Mouse (Mus musculus) urinary bladder, postnatal 36 days (tissue): ENCODE data around the gene Hba-x.

Experiments
- DNase-seq, 2 experiments: peaks; one replicate each; pipeline ENCODE4 v3.0.0; 2022; ENCODE audit warnings: low spot score in 2 of 2, mixed read lengths in 1 of 2

The Hba-x gene

GRCm38 (mm10) chr11:32276347-32276746, at the start of gene Hba-x:
TSS of gene Hba-x (plus strand) at chr11:32276400.
- DNase-seq: no peak

- DNase-seq: no peak
Measured at GRCm38 (mm10) chr11:32227041-32227440, 49.2 kb upstream of the Hba-x start.

- DNase-seq: no peak
Measured at GRCm38 (mm10) chr11:32227555-32227954, 48.6 kb upstream of the Hba-x start.

GRCm38 (mm10) chr11:32228292-32228845, 47.8 kb upstream of the Hba-x start:
- DNase-seq: no peak

GRCm38 (mm10) chr11:32230220-32230619, 46.0 kb upstream of the Hba-x start:
- DNase-seq: no peak

- DNase-seq: no peak
Measured at GRCm38 (mm10) chr11:32231125-32231524, 45.1 kb upstream of the Hba-x start.

- no peak for DNase-seq
Measured at GRCm38 (mm10) chr11:32232848-32233247, 43.4 kb upstream of the Hba-x start.

- no peak for DNase-seq
Measured at GRCm38 (mm10) chr11:32233895-32234294, 42.3 kb upstream of the Hba-x start.

GRCm38 (mm10) chr11:32234816-32235485, 41.2 kb upstream of the Hba-x start:
- no peak for DNase-seq

GRCm38 (mm10) chr11:32235646-32236045, 40.6 kb upstream of the Hba-x start:
- DNase-seq: peak in 1 of 2 experiments; percentile 75

GRCm38 (mm10) chr11:32236132-32236531, 40.1 kb upstream of the Hba-x start:
- DNase-seq: no peak

- no peak for DNase-seq
Measured at GRCm38 (mm10) chr11:32236712-32237410, 39.3 kb upstream of the Hba-x start.

GRCm38 (mm10) chr11:32237411-32237795, 38.8 kb upstream of the Hba-x start:
- no peak for DNase-seq

- DNase-seq: peak in 1 of 2 experiments; percentile 70
Measured at GRCm38 (mm10) chr11:32238093-32238860, 37.9 kb upstream of the Hba-x start.

- no peak for DNase-seq
Measured at GRCm38 (mm10) chr11:32241391-32241790, 34.8 kb upstream of the Hba-x start.

- DNase-seq: no peak
Measured at GRCm38 (mm10) chr11:32242209-32242608, 34.0 kb upstream of the Hba-x start.

GRCm38 (mm10) chr11:32243205-32243955, 32.8 kb upstream of the Hba-x start:
- DNase-seq: no peak

GRCm38 (mm10) chr11:32244064-32244463, 32.1 kb upstream of the Hba-x start:
- DNase-seq: no peak

GRCm38 (mm10) chr11:32244617-32245016, 31.6 kb upstream of the Hba-x start:
- DNase-seq: no peak

- no peak for DNase-seq
Measured at GRCm38 (mm10) chr11:32245614-32246013, 30.6 kb upstream of the Hba-x start.

GRCm38 (mm10) chr11:32247068-32247467, 29.1 kb upstream of the Hba-x start:
- no peak for DNase-seq

- no peak for DNase-seq
Measured at GRCm38 (mm10) chr11:32248350-32248749, 27.9 kb upstream of the Hba-x start.
